Mouse (Mus musculus) bone marrow, adult 2 months (tissue): ENCODE results near the gene Pdgfc.

Experiments used
- CTCF ChIP-seq: fragments of 200-500 bp; IDR thresholded peaks from 2 replicates; pipeline ENCODE4 v1.5.1; 2011; ENCODE audit warnings: low read length, control low read depth; ENCODE audit not compliant: control insufficient read depth, insufficient read depth
- POLR2A ChIP-seq: fragments of 200-500 bp; IDR thresholded peaks from 2 replicates; pipeline ENCODE4 v1.6.1; 2011; ENCODE audit warnings: low read depth, mild to moderate bottlenecking, control low read depth, low read length, borderline replicate concordance; ENCODE audit not compliant: control insufficient read depth

GRCm38 (mm10) chr3:81030311-81030710 lies 5.9 kb upstream of the Pdgfc start:
- TF ChIP-seq CTCF (no peak), POLR2A (no peak)
